Mouse (Mus musculus): ENCODE results near the gene Hnrnpl.

Hnrnpl gene

DNA sequence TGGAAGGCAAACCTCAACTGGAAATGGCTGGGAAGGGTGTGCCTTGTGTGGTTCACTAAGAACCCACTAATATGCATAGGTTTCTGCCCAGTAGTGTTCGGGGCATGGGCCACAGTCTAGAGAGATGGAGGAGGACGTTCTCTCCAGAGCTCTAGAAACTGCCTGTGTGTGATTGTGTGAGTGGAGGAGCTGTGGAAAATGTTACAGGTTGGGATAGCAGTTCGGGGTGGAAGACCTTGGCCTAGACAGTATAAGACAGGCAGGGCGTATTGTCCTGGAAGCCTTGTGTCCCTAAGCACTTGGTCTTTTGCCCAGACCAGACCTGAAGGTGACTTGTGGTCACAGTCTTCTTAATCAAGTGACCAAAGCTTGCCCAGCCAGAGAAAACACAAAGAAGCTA is 4.1 kb downstream of the Hnrnpl start:
- DNase-seq (ENCODE audit: low spot score in 2 of 2): no peak

GRCm38 (mm10) chr7:28812949-28813348 is 4.6 kb downstream of the Hnrnpl start:
- no peak for DNase-seq (ENCODE audit: low spot score in 2 of 2)

DNA sequence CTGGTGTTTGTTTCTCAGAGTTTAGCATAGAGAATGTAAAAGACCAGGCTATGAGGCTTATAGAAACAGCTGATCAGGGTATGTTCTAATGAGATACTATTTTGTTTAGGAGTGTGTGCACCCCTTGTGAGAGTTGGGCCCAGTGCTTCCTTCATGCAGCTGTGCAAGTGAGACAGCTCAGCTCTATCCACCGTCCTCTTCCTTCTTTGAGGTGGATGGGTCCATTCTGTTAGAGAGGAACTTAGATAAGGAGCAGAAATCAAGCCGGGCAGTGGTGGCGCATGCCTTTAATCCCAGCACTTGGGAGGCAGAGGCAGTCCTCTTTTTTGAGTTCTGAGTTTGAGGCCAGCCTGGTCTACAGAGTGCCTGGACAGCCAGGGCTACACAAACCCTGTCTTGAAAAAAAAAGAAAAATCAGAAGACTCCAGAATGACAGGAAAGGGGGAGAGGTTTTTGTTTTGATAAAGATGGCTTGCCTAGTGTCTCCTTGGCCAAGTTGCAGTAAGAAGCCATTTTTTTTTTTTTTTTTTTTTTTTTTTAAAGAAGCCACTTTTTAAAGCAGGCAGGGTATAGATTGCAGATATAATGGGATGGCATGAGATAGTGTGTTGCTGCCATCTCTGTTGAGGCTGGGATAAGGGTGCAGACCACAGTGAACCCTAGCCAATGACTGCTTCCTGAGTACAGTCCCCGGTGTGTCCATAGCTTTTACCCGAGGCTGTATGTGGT is 6.1 kb downstream of the Hnrnpl start:
- no peak for DNase-seq (ENCODE audit: low spot score in 2 of 2)

DNA sequence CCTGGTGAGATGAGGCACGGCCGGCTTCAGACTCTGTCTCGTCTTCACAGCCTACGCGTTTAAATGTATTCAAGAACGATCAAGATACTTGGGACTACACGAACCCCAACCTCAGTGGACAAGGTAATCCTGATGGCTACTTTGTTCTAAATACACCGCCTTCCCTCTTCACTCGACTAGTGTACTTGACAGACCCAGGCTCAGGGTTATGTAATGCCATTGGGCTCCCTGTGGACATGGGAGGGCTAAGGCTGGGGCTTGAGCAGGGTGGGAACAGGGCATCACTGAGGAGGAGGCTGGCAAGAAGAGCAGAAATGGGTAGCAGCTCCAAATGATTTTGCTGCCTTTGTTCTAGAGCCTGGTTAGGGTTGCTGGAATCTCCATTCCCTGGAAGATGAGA is 6.9 kb downstream of the Hnrnpl start:
- no peak for DNase-seq (ENCODE audit: low spot score in 2 of 2)

DNA sequence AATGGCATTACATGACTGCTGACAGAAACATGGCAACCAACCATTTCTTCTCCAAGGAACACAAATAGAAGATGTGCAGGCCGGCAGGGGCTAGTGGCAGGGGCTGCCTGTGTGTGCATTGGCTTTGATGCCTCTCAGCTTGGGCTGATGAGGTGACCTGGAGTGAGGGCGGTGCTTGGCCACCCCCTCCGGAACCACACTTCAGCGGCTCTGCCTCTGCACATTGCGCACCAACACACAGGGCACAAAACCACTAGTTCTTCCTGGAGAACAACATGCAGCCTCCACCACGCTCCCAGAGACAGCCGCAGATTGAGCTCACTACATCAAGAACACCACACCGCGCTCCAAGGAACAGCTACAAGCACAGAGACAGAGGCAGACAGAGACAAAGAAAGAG is 7.9 kb downstream of the Hnrnpl start:
- no peak for DNase-seq (ENCODE audit: low spot score in 2 of 2)

- DNase-seq (ENCODE audit: low spot score in 2 of 2): no peak
These were observed 8.6 kb downstream of the Hnrnpl start for GRCm38 (mm10) chr7:28816920-28817319.

DNA sequence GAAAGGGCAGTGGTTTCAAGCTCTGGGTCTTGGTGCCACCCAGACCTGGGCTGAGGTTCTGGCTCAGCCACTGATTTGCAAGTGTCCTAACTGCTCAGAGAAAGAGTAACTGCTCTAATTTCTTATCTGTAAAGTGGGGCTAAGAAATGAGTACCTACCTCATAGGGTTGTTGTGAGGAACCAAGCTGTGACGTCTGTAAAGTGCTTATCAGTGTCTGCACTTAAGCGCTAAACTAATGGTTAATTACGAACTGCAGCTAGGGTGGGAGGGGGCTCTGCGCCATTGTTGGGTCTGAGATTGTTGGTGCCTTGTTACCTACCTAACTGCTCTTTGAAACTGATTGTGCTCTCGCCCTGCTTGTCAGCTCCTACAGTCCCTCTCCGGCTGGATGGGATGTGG is 9.2 kb downstream of the Hnrnpl start:
- DNase-seq (ENCODE audit: low spot score in 2 of 2): no peak

GRCm38 (mm10) chr7:28817957-28818356 is 9.6 kb downstream of the Hnrnpl start:
- DNase-seq (ENCODE audit: low spot score in 2 of 2): no peak

DNA sequence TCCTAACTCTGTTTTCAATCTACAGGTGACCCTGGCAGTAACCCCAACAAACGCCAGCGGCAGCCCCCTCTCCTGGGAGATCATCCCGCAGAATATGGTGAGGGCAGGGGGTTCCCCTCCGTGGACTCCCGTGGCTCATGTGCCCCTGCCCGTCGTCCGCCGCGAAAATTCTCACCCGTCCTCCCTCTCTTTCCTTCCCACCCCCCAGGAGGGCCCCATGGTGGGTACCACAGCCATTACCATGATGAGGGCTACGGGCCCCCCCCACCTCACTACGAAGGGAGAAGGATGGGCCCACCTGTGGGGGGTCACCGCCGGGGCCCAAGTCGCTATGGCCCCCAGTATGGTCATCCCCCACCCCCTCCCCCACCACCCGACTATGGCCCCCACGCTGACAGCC is 10.1 kb downstream of the Hnrnpl start:
- no peak for DNase-seq (ENCODE audit: low spot score in 2 of 2)

- no peak for DNase-seq (ENCODE audit: low spot score in 2 of 2)
These were observed 10.6 kb downstream of the Hnrnpl start for GRCm38 (mm10) chr7:28818861-28819452.

GRCm38 (mm10) chr7:28819571-28819970 is 11.2 kb downstream of the Hnrnpl start:
- no peak for DNase-seq (ENCODE audit: low spot score in 2 of 2)

- peak in 1 of 2 experiments; percentile 21 for DNase-seq (ENCODE audit: low spot score in 2 of 2)
These were observed 12.3 kb downstream of the Hnrnpl start for GRCm38 (mm10) chr7:28820358-28821260.

DNA sequence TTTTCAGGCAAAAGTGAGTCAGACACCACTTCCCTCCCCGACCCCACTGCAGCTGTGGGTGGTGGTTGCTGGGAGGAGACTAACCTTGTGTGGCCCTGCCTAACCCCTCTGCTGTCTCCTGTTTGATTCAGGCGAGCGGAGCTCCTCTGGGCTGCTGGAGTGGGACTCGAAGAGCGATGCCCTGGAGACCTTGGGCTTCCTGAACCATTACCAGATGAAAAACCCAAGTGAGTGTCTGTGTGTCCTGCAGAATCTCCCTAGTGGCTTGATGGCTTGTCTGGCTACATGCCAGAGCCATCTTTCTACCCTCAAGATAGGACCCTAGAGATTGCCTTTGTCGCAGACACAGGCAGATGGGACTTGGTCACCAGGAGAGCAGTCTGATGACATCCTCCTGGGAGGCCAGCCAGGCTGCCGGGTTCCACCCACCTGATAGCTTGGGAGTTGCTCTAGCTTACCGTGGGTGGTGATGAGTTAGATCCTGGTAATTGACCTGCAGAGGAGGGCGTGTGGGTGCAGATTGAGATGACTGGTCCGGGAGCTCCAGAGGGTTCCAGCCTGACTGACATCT is 13.0 kb downstream of the Hnrnpl start:
- DNase-seq (ENCODE audit: low spot score in 2 of 2): peak; percentile 47 to 62

DNA sequence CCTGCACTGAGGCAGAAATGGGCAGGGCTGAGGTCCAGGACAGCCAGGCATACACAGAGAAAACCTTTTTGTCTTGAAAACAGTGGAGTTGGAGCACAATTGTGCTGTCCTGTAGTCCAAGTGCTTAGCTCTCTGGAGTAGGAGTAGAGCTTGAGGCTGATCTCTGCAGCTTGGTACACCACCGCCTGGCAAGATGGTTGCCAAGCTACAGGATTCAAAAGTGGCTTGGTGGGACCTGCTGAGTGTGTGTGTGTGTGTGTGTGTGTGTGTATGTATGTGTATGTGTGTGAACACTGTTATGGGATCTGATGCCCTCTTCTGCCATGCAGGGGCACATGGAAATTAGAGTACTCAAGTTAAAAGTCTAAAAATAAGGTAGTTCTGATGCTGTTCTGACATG is 14.2 kb downstream of the Hnrnpl start:
- DNase-seq (ENCODE audit: low spot score in 2 of 2): peak in 1 of 2 experiments; percentile 39

DNA sequence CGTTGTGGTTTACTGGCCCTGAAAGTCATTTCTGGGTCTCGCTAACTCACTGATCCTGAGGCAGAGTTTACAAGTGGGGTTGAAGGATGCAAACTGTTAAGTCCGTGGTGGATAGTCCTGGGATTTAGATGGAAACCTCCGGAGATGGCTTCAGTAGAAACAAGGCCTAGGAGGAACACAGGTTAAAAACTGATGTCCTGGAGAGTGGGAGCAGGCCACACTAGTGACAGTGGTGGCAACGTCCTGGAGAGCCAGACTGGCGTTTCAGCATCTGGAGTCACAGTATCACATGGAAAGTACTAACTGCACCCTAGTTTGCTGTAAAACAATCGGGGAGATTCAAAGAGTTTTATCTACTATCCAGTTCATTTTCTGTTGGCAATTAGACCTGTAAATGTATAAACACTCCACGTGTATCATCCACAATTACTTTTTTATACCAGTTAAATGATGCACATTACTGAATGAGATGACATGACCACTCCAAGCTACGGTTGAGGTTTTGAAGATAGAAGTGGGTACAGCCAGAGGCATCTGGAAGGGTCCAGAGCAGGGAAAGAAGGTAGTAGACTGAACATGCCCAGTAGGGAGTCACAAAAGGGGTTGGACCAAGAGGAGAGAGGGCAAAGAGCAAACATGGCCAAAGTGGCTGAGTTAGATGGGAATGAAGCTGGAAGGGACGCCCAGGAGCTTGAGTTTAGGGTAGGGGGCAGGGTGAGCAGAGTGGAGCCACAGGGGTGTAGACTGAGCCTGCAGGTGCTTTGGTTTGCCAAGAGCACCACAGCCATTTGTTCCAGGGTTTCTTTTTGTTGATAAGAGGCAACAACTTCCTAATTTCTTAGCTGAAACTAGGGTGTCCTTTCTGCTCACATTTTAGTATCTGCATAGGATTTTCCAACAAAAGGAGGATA is 14.9 kb downstream of the Hnrnpl start:
- DNase-seq (ENCODE audit: low spot score in 2 of 2): no peak

- DNase-seq (ENCODE audit: low spot score in 2 of 2): no peak
These were observed 15.6 kb downstream of the Hnrnpl start for GRCm38 (mm10) chr7:28823932-28824331.

DNA sequence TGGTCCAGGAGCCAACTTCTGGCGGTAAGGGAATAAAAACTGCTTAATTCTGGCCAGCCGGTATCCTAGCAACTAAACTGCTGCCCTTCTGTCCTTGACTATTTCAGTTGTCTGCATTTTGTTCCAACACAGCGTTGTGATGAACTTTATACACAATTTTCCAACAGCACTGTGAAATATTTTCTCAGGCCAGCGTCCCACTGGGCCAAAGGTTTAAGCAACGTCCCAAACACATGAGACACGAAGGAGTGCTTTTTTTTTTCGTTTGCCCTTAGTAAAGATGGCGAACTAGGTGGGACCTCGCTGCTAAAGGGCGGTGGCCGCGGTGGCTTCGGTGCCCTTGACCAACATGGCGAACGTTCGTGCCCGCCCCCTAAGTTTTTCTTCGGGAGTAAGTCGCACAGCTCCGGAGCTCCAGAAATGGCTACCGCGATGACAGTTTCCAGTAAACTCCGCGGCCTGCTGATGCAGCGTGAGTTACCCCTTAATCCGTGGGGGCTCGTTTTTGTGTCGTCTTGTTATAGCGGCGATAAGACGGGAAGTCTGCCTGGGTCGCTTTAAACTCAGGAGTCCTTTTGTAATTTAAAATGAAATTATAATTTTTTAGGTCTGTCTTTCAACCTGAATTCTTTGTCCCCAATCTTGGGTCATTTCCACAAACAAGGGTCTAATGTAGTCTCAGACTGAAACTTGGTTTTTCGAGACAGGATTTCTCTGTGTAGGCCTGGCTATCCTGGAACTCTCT is 16.8 kb downstream of the Hnrnpl start, which contains the start of gene Ech1:
TSS of gene Ech1 (plus strand) at position 277 of the 745 bp plus-strand sequence.
- peak; percentile 94 to 95 for DNase-seq (ENCODE audit: low spot score in 2 of 2)

- peak in 1 of 2 experiments; percentile 38 for DNase-seq (ENCODE audit: low spot score in 2 of 2)
These were observed 17.5 kb downstream of the Hnrnpl start for GRCm38 (mm10) chr7:28825686-28826401.

GRCm38 (mm10) chr7:28826402-28826772 is 18.0 kb downstream of the Hnrnpl start:
- no peak for DNase-seq (ENCODE audit: low spot score in 2 of 2)

DNA sequence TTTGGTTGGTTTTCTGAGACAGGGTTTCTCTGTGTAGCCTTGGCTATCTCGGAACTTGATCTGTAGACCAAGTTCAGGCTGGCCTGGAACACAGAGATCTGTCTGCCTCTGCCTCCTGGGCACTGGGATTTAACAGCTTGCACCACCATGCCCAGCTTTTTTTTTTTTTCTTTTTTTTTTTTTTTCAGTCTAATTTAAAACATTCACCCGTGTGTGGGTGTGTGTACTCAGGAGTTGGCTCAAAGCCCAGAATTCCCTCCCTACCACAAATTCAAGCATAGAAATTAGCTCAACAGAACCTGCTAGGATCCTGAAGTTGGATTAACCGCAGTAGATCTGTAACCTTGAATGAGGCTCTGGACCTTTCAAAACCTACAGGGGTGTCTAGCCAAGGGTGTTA is 19.0 kb downstream of the Hnrnpl start:
- peak; percentile 81 to 88 for DNase-seq (ENCODE audit: low spot score in 2 of 2)

All from right cerebral cortex, postnatal 10 days (tissue).